Mouse (Mus musculus): ENCODE results near the gene Myl6b.
"Not testable (repeated sequence)": the region's sequence is repeated elsewhere in the genome, so short reads cannot be mapped to it uniquely, and the experiment has no call there.

The Myl6b gene

GRCm38 (mm10) chr10:128518833-128519232 lies 20.3 kb upstream of the Myl6b start:
- DNase-seq (ENCODE audit: low spot score in 2 of 2), result peak in 1 of 2 experiments; percentile 38

GRCm38 (mm10) chr10:128516677-128517076 lies 18.2 kb upstream of the Myl6b start:
- DNase-seq (ENCODE audit: low spot score in 2 of 2), result no peak

GRCm38 (mm10) chr10:128516029-128516428 lies 17.5 kb upstream of the Myl6b start:
- DNase-seq (ENCODE audit: low spot score in 2 of 2), result no peak

GRCm38 (mm10) chr10:128515044-128515443 lies 16.6 kb upstream of the Myl6b start:
- no peak for DNase-seq (ENCODE audit: low spot score in 2 of 2)

GRCm38 (mm10) chr10:128511761-128512160 lies 13.3 kb upstream of the Myl6b start:
- no peak for DNase-seq (ENCODE audit: low spot score in 2 of 2)

GRCm38 (mm10) chr10:128511189-128511588 lies 12.7 kb upstream of the Myl6b start:
- DNase-seq (ENCODE audit: low spot score in 2 of 2), result no peak

- no peak for DNase-seq (ENCODE audit: low spot score in 2 of 2)
These were observed 11.8 kb upstream of the Myl6b start for GRCm38 (mm10) chr10:128510301-128510700.

GRCm38 (mm10) chr10:128509831-128510230 lies 11.3 kb upstream of the Myl6b start:
- no peak for DNase-seq (ENCODE audit: low spot score in 2 of 2)

- DNase-seq (ENCODE audit: low spot score in 2 of 2), result no peak
These were observed 10.7 kb upstream of the Myl6b start for GRCm38 (mm10) chr10:128509203-128509602.

GRCm38 (mm10) chr10:128508260-128508659 lies 9.8 kb upstream of the Myl6b start:
- no peak for DNase-seq (ENCODE audit: low spot score in 2 of 2)

GRCm38 (mm10) chr10:128505974-128506373 lies 7.5 kb upstream of the Myl6b start:
- no peak for DNase-seq (ENCODE audit: low spot score in 2 of 2)

- DNase-seq (ENCODE audit: low spot score in 2 of 2), result not testable (repeated sequence)
These were observed 6.8 kb upstream of the Myl6b start for GRCm38 (mm10) chr10:128505371-128505667.

- DNase-seq (ENCODE audit: low spot score in 2 of 2), result no peak
These were observed 6.3 kb upstream of the Myl6b start for GRCm38 (mm10) chr10:128504641-128505370.

- no peak for DNase-seq (ENCODE audit: low spot score in 2 of 2)
These were observed 5.5 kb upstream of the Myl6b start for GRCm38 (mm10) chr10:128504012-128504411.

GRCm38 (mm10) chr10:128503532-128503931 lies 5.0 kb upstream of the Myl6b start:
- DNase-seq (ENCODE audit: low spot score in 2 of 2), result no peak

- no peak for DNase-seq (ENCODE audit: low spot score in 2 of 2)
These were observed 3.9 kb upstream of the Myl6b start for GRCm38 (mm10) chr10:128502341-128502740.

- DNase-seq (ENCODE audit: low spot score in 2 of 2), result peak in 1 of 2 experiments; percentile 51
These were observed 709 bp upstream of the Myl6b start for GRCm38 (mm10) chr10:128499116-128499671.

GRCm38 (mm10) chr10:128497134-128497737 lies 1.2 kb downstream of the Myl6b start:
- no peak for DNase-seq (ENCODE audit: low spot score in 2 of 2)

GRCm38 (mm10) chr10:128496509-128497077 lies 1.9 kb downstream of the Myl6b start:
- DNase-seq (ENCODE audit: low spot score in 2 of 2), result no peak

GRCm38 (mm10) chr10:128495903-128496302 lies 2.6 kb downstream of the Myl6b start:
- DNase-seq (ENCODE audit: low spot score in 2 of 2), result no peak

- DNase-seq (ENCODE audit: low spot score in 2 of 2), result no peak
These were observed 3.2 kb downstream of the Myl6b start for GRCm38 (mm10) chr10:128495270-128495669.

- DNase-seq (ENCODE audit: low spot score in 2 of 2), result no peak
These were observed 3.7 kb downstream of the Myl6b start for GRCm38 (mm10) chr10:128494667-128495245.
